Mouse (Mus musculus) layer of hippocampus, adult 9-10 months (tissue): ENCODE data around the gene Crcp.
"Not testable (repeated sequence)": the region's sequence is repeated elsewhere in the genome, so short reads cannot be mapped to it uniquely, and the experiment has no call there.

Experiments used
- DNase-seq: peaks from one replicate; pipeline ENCODE4 v3.0.0; 2022; ENCODE audit warnings: low spot score

Crcp gene

GRCm38 (mm10) chr5:130023767-130024539 is 5.1 kb upstream of the Crcp start:
- peak; percentile 67 for DNase-seq

GRCm38 (mm10) chr5:130027134-130027533 is 2.0 kb upstream of the Crcp start:
- no peak for DNase-seq

GRCm38 (mm10) chr5:130027696-130028095 is 1.4 kb upstream of the Crcp start:
- DNase-seq, result no peak

- DNase-seq, result no peak
Observed at GRCm38 (mm10) chr5:130031410-130032390, 2.6 kb downstream of the Crcp start.

GRCm38 (mm10) chr5:130033869-130034268 is 4.8 kb downstream of the Crcp start:
- DNase-seq, result no peak

- not testable (repeated sequence) for DNase-seq
Observed at GRCm38 (mm10) chr5:130036300-130036699, 7.2 kb downstream of the Crcp start.

- DNase-seq, result peak; percentile 35
Observed at GRCm38 (mm10) chr5:130037752-130038455, 8.8 kb downstream of the Crcp start.

GRCm38 (mm10) chr5:130040797-130041196 is 11.7 kb downstream of the Crcp start:
- DNase-seq, result no peak

- no peak for DNase-seq
Observed at GRCm38 (mm10) chr5:130041262-130041661, 12.2 kb downstream of the Crcp start.

GRCm38 (mm10) chr5:130043741-130044140 is 14.7 kb downstream of the Crcp start:
- no peak for DNase-seq

GRCm38 (mm10) chr5:130044201-130044695 is 15.2 kb downstream of the Crcp start:
- peak; percentile 55 for DNase-seq

GRCm38 (mm10) chr5:130046100-130046499 is 17.0 kb downstream of the Crcp start:
- no peak for DNase-seq

GRCm38 (mm10) chr5:130046589-130046988 is 17.5 kb downstream of the Crcp start:
- DNase-seq, result no peak

GRCm38 (mm10) chr5:130047013-130047412 is 17.9 kb downstream of the Crcp start:
- DNase-seq, result no peak

GRCm38 (mm10) chr5:130048786-130049520 is 19.9 kb downstream of the Crcp start:
- no peak for DNase-seq

- DNase-seq, result no peak
Observed at GRCm38 (mm10) chr5:130050416-130050815, 21.3 kb downstream of the Crcp start.

- no peak for DNase-seq
Observed at GRCm38 (mm10) chr5:130051073-130051860, 22.2 kb downstream of the Crcp start.

GRCm38 (mm10) chr5:130052510-130052909 is 23.4 kb downstream of the Crcp start:
- DNase-seq, result no peak

- DNase-seq, result no peak
Observed at GRCm38 (mm10) chr5:130052955-130053354, 23.9 kb downstream of the Crcp start.

GRCm38 (mm10) chr5:130055688-130056087 is 26.6 kb downstream of the Crcp start:
- no peak for DNase-seq
